Mouse (Mus musculus) brain, embryonic 14.5 days (tissue): Measurements from ENCODE around the gene Pdzd8. TPM values are rescaled to one million over a fixed set of nuclear protein-coding genes. Genes with fewer than 3 reads are reported as not detected.
A peak's percentile ranks its signal among the peaks of the same experiment; 100 is the strongest.

Experiments used
- DNase-seq: peaks from one replicate; pipeline ENCODE4 v3.0.0-alpha.2; 2011; ENCODE audit warnings: low read depth
- CTCF ChIP-seq: fragments of 200-500 bp; IDR thresholded peaks from 2 replicates; pipeline ENCODE4 v1.5.1; 2012; ENCODE audit warnings: inconsistent platforms, mild to moderate bottlenecking, moderate library complexity, borderline replicate concordance; ENCODE audit not compliant: insufficient read depth, insufficient read length; ENCODE audit errors: extremely low read depth
- POLR2A ChIP-seq: fragments of 200-500 bp; IDR thresholded peaks from 2 replicates; pipeline ENCODE4 v1.6.1; 2012; ENCODE audit warnings: mild to moderate bottlenecking, inconsistent platforms, borderline replicate concordance; ENCODE audit not compliant: poor library complexity, insufficient read depth, insufficient read length, severe bottlenecking; ENCODE audit errors: extremely low read depth
- polyA plus RNA-seq: library from polyadenylated mRNA; depleted of rRNA; stranded (reverse); fragments of >200 nt; gene quantifications from 2 replicates; pipeline ENCODE4 v1.2.3, GENCODE M21; 2012; rRNA removed

Pdzd8 gene
- polyA plus RNA-seq: 10.9 and 18.8 TPM in 2 replicates

DNA sequence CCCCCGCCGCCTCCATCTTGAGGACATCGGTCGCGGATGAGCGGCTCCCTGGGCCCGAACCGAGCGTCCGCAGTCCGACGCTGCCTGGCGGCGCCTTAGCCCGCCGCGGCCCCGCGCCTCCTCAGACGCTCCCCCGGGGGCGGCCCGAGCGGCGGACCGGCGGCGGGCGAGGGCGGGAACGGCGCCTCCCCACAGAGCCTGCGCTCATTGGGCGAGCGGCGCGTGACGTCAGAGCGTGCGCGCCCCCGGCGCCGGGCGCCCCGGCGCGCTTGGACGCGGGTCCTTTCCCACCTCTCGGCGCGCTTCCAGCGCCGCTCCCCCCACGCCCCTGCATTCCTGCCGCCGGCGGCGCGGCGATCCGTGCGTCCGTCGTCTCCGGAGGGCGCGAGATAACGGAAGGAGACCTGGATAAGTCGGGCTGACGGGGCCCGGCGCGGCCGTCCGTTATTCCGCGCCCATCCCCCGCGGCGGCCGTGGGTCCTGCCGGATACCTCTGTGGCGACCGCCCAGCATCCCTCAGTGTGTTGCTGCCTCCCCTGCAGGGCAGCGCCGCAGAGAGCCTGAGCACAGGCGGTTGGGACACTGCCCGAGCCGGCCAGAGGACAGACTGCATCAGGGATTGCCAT, at the start of gene Pdzd8:
TSS of gene Pdzd8 (minus strand) at position 123 of the 626 bp plus-strand sequence.
- TF ChIP-seq POLR2A (peak; percentile 95), CTCF (no peak)

GRCm38 (mm10) chr19:59393777-59394441, 48.3 kb upstream of the Pdzd8 start:
- TF ChIP-seq CTCF: no peak
- TF ChIP-seq POLR2A: no peak
- DNase-seq: peak; percentile 81

More for the DNA sequence above, at the start of gene Pdzd8:
- peak; percentile 95 for DNase-seq

GRCm38 (mm10) chr19:59388847-59389606, 43.4 kb upstream of the Pdzd8 start:
- peak; percentile 89 for DNase-seq
- TF ChIP-seq CTCF: peak; percentile 72
- no peak for TF ChIP-seq POLR2A

DNA sequence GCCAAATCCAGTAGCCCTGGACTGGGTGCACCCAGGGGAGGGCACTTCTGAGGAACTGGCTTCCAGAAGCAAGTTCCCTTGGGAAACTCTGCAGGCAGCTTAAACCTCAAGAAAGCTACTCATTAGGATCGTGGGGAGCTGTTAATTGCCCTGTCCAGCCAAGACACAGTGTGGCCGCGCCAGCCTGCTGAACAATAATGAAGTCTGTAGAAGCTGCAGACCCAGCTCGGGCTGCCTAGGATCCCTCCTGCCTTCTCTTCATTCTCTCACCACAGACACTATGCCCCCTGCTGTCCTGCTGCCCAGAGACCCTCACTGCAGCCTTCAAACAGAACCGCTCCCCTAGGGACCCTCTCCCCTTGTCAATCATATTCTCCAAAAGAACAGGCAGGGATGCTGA, 42.8 kb upstream of the Pdzd8 start:
- DNase-seq: peak; percentile 76
- TF ChIP-seq CTCF: no peak
- TF ChIP-seq POLR2A: no peak

DNA sequence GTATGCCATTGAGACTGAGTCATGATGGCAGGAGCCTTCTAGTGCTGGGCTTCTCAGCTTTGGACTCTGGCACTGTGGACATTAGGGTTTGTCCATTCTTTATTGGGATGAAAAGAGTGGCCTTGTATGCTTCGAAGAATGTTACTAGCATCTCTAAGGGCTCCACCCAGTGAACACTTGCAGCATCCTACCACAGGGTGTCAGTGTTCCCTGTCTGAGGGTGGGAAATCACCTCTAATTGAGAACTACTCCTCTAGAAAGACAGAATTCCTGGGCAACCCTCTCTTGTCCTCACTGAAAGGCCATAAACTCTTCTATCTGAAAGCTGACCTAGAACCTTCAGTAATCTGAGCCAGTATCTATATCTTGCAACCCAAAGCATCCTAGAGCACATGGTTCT, 41.6 kb upstream of the Pdzd8 start:
- TF ChIP-seq CTCF: peak; percentile 68; the same call in 1 of the 2 replicates
- no peak for TF ChIP-seq POLR2A
- DNase-seq: peak; percentile 62

- DNase-seq: no peak
- no peak for TF ChIP-seq CTCF
- no peak for TF ChIP-seq POLR2A
Measured at GRCm38 (mm10) chr19:59384582-59385495, 39.3 kb upstream of the Pdzd8 start.

DNA sequence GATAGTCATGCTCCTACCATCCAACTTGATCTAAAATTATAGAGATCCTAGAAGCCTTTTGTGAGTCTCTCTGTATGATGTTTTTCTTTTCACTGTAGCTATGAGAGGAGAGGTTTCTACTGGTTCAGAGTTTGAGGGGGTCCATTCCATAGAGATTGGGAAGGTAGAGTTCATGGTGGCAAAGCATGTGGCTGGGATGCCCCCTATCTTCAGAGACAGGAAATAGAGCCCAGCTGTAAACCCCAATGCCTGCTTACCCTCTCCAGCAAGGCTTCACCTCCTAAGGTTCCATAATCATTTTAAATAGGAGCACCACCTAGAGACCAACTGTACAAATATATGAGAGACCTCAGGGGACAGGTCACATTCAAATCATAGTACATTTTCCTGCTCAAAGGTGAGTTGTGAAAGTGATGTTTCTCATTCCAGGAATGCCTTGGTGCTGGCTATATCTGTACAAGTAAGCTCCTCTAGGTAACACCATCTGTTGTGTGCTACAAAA, 36.9 kb upstream of the Pdzd8 start:
- DNase-seq: no peak
- TF ChIP-seq POLR2A (no peak), CTCF (no peak)

- DNase-seq: peak; percentile 53
- TF ChIP-seq POLR2A (no peak), CTCF (peak; percentile 24; the same call in 1 of the 2 replicates)
Measured at GRCm38 (mm10) chr19:59379995-59380394, 34.4 kb upstream of the Pdzd8 start.

GRCm38 (mm10) chr19:59376481-59376880, 30.9 kb upstream of the Pdzd8 start:
- no peak for TF ChIP-seq POLR2A
- TF ChIP-seq CTCF: no peak
- no peak for DNase-seq

GRCm38 (mm10) chr19:59374940-59375339, 29.4 kb upstream of the Pdzd8 start:
- no peak for DNase-seq
- TF ChIP-seq CTCF (no peak), POLR2A (no peak)
